Mouse (Mus musculus) adrenal gland, postnatal 10 days (tissue): Measurements from ENCODE around the gene Lhx6. TPM values are rescaled to one million over a fixed set of nuclear protein-coding genes. Genes with fewer than 3 reads are reported as not detected.
"Not testable (repeated sequence)": the region's sequence is repeated elsewhere in the genome, so short reads cannot be mapped to it uniquely, and the experiment has no call there.

Source experiments
- DNase-seq: peaks from one replicate; pipeline ENCODE4 v3.0.0; 2021; ENCODE audit warnings: mixed read lengths
- long read RNA-seq, 2 experiments: library from polyadenylated mRNA; stranded (forward); transcript quantifications; one replicate each; pipeline ENCODE4 v2.0.0; 2021
- total RNA-seq, 2 experiments: library from RNA; stranded (reverse); gene quantifications; 2 replicates each; pipeline ENCODE4 v1.2.3; 2021

Gene Lhx6
- total RNA-seq, result 1 to 10 TPM; 5.8 to 8.1 TPM
- long read RNA-seq, experiment 1, partial matches to known transcripts, result 4 of 16 reads
- long read RNA-seq, experiment 1, other reads (novel, unspliced or antisense), result 8 of 16 reads
- long read RNA-seq, experiment 2, partial matches to known transcripts, result 0 of 4 reads
- long read RNA-seq, experiment 2, other reads (novel, unspliced or antisense), result 1 of 4 reads

GRCm38 (mm10) chr2:36104956-36105741 lies at the start of gene Lhx6:
Gene Lhx6, minus strand, starts transcription at chr2:36105408.
- peak; percentile 29 for DNase-seq

- DNase-seq, result not testable (repeated sequence)
These were observed 47.2 kb upstream of the Lhx6 start for GRCm38 (mm10) chr2:36152401-36152800.

DNA sequence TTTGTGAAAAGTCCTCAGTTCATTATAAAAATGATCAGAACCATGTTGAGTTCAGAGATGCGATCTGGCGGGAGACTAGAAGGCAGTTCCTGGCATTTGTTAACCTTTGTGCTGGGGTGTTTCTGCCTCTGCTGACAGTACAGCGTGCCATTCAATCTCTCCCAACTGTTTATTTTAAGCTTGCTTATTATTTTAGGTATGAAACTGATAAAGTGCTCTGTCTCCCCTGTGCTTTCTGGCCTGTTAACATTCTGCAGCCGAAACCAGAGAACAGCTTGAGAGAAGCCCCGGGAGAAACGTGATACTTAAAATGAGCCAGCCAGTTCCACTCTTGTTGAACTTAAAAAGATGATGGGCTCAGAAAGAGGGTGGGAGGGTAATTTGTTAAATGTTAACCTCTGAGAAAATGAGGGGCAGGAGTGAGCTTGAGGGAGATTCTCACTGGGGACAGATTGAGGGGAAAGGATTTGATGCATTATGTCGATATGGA lies 43.7 kb upstream of the Lhx6 start:
- DNase-seq, result no peak

GRCm38 (mm10) chr2:36139096-36139495 lies 33.9 kb upstream of the Lhx6 start:
- no peak for DNase-seq

DNA sequence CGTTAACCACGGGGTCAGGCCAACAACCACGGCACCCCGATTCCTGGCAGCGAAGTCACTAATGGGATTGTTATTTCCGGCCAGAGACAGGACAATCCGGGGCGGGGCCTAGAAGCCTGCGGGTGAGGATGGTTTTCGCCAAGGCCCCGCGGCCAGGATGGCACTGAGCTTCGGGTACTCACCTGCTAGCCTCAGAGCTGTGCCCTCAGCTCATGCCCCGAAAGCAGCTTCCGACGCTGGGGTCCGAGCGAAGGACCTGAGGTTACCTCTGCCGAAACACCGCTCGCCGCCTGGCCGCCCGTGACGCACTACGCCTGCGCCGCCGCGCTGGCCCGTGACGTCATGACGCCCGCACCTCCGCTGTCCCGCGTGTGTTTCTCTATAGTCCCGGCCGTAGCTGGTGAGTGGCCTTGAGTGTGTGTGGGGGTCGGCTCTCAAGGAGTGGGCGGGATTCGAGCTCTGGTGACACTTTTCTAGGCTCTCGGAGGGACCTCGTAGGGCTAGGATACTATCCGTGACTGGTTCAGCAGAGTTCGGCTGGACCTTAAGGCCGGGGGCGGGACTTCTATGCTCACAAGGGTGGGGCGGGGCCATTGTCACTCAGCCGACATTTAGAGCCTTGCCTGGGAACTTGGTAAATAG lies 31.2 kb upstream of the Lhx6 start, which contains the start of the genes Mrrf and Rbm18:
Gene Mrrf (plus strand): TSS at position 90 of the 642 bp plus-strand sequence.
Gene Rbm18 (minus strand): TSS at position 474 of the 642 bp plus-strand sequence.
- peak; percentile 95 for DNase-seq

DNA sequence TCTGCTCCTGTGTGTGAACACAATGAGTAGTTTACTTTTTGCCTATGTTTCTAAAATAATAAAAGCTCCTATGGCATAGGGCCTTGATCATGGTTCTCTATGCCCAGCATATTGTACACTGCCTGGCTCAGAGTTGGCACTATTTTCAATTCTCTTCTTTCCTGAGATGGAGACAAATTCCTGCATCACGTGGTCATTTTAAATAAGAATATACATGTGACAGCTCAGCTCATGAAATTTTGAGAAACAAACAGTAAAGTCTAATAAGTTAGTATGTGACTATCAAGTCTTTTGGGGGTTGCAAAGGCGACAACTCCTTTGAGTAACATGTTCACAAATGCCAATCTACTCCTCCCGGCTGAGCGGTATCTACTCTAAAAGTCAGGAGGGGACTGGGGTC lies 30.7 kb upstream of the Lhx6 start:
- DNase-seq, result no peak

DNA sequence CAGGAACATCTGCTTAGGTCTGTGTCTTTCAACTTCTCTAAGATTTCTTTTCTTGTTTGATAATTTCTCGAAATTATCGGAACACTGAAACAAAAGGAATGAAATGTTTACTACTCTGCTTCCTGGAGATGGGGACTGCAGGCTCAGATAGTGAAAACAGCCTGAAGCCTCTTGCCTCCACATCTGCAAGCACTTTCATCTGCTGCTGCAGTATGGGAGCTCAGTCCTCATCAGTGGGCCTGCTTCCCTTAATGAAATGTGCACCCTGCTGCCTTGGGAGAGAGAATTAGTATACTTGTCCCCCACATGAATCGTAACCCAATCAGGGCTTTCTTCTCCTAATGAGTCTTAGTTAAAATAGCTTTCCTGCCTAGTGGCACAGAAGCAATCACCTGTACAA lies 23.8 kb upstream of the Lhx6 start:
- DNase-seq, result no peak

DNA sequence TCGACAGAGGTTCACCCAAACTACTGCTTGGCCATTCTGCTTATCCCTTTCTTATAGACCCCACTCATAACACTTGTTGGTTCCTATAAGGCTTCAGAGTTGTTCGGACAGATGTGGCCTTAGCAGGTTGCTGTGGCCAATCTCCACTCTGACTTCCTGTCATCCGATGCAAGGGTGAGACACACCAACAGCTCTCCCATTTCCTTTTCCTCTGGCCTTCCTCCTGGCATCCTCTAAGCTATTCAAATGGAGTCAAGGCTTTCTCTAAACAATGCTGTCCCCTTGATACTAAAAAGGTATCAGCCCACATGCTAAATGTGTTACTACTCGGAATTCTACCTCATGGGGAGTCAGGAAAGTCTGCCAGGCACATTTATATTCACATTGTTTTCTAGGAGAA lies 22.8 kb upstream of the Lhx6 start:
- DNase-seq, result no peak

- DNase-seq, result no peak
These were observed 21.7 kb upstream of the Lhx6 start for GRCm38 (mm10) chr2:36126795-36127429.

DNA sequence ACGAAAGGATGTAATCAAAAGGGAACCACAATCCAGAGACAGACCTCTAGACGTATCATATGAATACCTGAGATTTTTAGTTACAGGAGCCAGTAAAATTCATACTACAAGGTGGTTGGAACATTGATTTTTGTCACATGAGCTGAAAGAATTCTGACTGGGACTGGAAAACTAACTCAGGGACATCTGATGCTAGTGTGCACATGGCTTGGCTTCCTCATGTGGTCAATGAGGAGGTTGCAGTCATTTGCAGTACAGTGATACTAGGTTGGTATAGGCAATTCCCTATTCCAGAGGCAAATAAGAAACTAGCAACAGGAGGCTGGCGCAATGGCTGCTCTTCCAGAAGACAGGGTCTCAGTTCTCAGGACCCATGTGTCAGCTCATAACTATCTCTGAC lies 7.4 kb upstream of the Lhx6 start:
- DNase-seq, result no peak

- no peak for DNase-seq
These were observed 3.4 kb upstream of the Lhx6 start for GRCm38 (mm10) chr2:36108615-36109014.

- DNase-seq, result peak; percentile 34
These were observed 712 bp downstream of the Lhx6 start for GRCm38 (mm10) chr2:36104436-36104955.

DNA sequence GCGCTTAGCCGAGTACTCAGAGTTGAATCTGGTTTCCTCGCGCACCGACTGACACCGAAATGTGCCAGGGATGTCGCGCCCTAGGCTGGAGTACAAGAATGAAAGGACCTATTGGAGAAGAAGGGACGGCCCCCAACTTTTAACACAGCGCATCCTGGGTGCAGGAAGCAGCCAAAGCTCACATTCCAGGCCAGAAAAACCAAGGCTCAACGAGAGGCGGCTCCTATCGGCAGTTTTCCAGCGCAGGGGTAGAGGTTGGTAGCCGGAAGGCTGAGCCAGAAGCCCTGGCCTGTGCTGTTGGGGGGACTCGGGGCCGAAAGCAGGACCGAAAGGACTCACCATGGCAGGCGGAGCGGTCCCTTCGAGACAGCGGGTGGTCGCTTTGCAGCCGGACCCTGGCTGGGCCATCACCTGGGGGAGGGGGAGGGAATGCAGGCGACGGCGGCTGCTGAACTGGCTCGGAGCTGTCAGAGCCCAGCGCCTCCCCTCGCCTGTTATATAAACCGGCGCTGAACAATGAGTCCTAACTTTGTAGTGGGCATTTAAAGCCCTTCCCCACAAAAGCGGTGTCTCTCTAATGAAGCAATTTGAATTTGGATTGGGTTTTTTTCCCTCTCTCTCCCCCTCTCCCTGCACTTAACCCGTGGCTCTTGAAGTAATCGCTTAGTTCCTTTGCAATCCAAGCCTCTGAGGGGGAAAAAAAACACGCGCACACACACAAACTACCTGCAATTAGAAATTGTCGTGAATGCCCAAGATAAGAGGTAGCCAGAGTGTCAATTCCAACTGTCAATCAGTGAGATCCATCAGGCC lies 1.4 kb downstream of the Lhx6 start:
- peak; percentile 25 for DNase-seq

- DNase-seq, result peak; percentile 16
These were observed 2.1 kb downstream of the Lhx6 start for GRCm38 (mm10) chr2:36103069-36103554.

GRCm38 (mm10) chr2:36102559-36102946 lies 2.7 kb downstream of the Lhx6 start:
- DNase-seq, result peak; percentile 22

GRCm38 (mm10) chr2:36101866-36102558 lies 3.2 kb downstream of the Lhx6 start:
- no peak for DNase-seq

DNA sequence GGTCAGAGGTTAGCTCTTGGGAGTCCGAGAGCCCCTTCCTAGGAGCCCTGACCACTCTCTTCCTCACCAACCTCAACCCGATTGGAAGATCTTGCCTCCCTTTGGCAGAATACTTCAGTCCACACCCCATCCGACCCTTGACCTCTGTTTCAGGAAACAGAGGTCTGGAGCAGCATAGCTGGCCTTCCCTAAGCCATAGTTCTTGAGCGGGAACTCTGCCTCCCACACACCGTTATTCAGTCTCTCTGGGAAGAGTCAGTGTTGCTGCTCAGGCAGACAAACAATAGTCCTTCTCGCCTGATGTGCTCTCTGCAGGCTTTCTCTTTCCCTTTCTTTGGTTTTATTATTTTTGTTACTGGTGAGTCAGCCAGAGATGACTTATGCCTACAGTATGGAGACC lies 5.5 kb downstream of the Lhx6 start:
- DNase-seq, result no peak

DNA sequence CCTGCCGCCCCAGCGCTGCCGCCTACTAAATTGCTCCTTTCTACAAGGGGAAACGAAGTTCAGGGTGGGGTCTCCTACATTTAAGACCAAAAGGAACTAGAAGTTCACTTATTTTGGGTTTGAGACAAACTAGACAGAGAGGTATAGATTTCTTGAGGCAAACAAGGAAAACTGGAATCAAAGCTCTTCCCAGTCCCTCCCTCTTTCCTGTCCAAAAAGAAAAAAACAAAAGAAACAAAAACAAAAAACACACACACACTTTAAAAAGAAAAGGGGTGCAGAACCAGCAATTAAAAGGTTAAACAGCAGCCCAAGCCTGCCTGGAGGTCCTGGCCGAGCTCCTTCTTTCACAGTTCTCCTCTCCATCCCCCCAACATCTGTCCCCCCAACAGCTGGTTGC lies 7.2 kb downstream of the Lhx6 start:
- DNase-seq, result no peak

DNA sequence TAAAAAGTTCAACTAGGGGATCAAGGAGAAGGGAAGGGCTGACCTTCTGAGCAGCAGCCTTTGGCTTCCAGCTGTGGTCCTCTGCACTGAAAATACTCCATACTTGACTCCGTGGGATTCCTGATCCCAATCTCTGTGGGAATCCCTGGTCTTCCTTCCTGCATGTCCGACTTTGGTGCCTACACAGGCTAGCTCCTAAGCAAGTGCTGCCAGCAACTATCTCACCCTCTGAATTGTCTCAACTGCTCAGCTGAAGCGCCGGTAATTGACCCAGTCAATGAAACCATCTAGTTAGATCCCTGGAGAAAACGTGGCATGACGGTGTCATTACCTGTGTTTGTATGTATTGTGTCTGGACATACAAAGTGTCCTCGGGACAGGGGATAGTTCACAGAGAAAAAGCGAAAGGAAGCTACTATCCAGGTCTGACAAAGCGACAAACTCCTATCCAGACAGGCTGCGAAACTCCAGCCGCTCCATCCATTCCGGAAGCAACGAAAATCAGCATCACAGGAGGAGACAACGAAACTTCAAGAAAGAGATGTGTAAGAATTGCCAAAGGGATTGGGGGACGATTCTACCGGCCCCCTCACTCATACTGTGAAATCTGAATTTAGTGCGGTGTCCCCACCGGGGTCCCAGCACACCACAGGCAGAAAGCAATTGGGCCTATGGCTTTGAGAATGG lies 7.9 kb downstream of the Lhx6 start:
- DNase-seq, result no peak

GRCm38 (mm10) chr2:36093914-36094475 lies 11.2 kb downstream of the Lhx6 start:
- no peak for DNase-seq
